Mouse (Mus musculus): ENCODE measurements around the gene Nobox.

Gene Nobox

GRCm38 (mm10) chr6:43309454-43309853, at the start of gene Nobox:
Gene Nobox, minus strand, starts transcription at chr6:43309554.
- peaks cover 42% of the 10 kb centered on the region for H3K27me3 ChIP-seq (ENCODE audit: insufficient read depth, low read length)
- H3K4me1 ChIP-seq (replicated peaks; ENCODE audit: low read depth, low read length): peaks cover 11% of the 10 kb centered on the region
- no peaks in the 10 kb centered on the region for H3K36me3 ChIP-seq (ENCODE audit: insufficient read depth, low read length)
- H3K4me3 ChIP-seq (replicated peaks; ENCODE audit: low read length): peak within 1 kb of the TSS; percentile 70
- no peaks in the 10 kb centered on the region for H3K9me3 ChIP-seq (ENCODE audit: low read length)
- no peak for TF ChIP-seq NANOG (IDR thresholded peaks at IDR 0.05; ENCODE audit: borderline replicate concordance, low read length)
- no peak for TF ChIP-seq POU5F1 (IDR thresholded peaks at IDR 0.05; ENCODE audit: borderline replicate concordance, low read length)
- no peak for TF ChIP-seq CTCF (conservative IDR thresholded peaks at IDR 0.05; ENCODE audit: low read length)

- H3K36me3 ChIP-seq (ENCODE audit: insufficient read depth, low read length): no peaks in the 10 kb centered on the region
- H3K9me3 ChIP-seq (ENCODE audit: low read length): no peaks in the 10 kb centered on the region
- no peaks in the 10 kb centered on the region for H3K27me3 ChIP-seq (ENCODE audit: insufficient read depth, low read length)
- no peak overlapping the region for H3K4me3 ChIP-seq (replicated peaks; ENCODE audit: low read length)
- no peak for TF ChIP-seq CTCF (conservative IDR thresholded peaks at IDR 0.05; ENCODE audit: low read length)
- TF ChIP-seq NANOG (IDR thresholded peaks at IDR 0.05; ENCODE audit: borderline replicate concordance, low read length): no peak
- no peak for TF ChIP-seq POU5F1 (IDR thresholded peaks at IDR 0.05; ENCODE audit: borderline replicate concordance, low read length)
- H3K4me1 ChIP-seq (replicated peaks; ENCODE audit: low read depth, low read length): no peaks in the 10 kb centered on the region
Observed at GRCm38 (mm10) chr6:43354562-43355241, 45.3 kb upstream of the Nobox start.

GRCm38 (mm10) chr6:43353446-43353845, 44.1 kb upstream of the Nobox start:
- no peak overlapping the region for H3K4me3 ChIP-seq (replicated peaks; ENCODE audit: low read length)
- no peaks in the 10 kb centered on the region for H3K9me3 ChIP-seq (ENCODE audit: low read length)
- H3K27me3 ChIP-seq (ENCODE audit: insufficient read depth, low read length): no peaks in the 10 kb centered on the region
- H3K4me1 ChIP-seq (replicated peaks; ENCODE audit: low read depth, low read length): no peaks in the 10 kb centered on the region
- no peaks in the 10 kb centered on the region for H3K36me3 ChIP-seq (ENCODE audit: insufficient read depth, low read length)
- TF ChIP-seq POU5F1 (IDR thresholded peaks at IDR 0.05; ENCODE audit: borderline replicate concordance, low read length): no peak
- no peak for TF ChIP-seq NANOG (IDR thresholded peaks at IDR 0.05; ENCODE audit: borderline replicate concordance, low read length)
- no peak for TF ChIP-seq CTCF (conservative IDR thresholded peaks at IDR 0.05; ENCODE audit: low read length)

- no peak overlapping the region for H3K4me3 ChIP-seq (replicated peaks; ENCODE audit: low read length)
- no peaks in the 10 kb centered on the region for H3K9me3 ChIP-seq (ENCODE audit: low read length)
- TF ChIP-seq POU5F1 (IDR thresholded peaks at IDR 0.05; ENCODE audit: borderline replicate concordance, low read length) (no peak), NANOG (IDR thresholded peaks at IDR 0.05; ENCODE audit: borderline replicate concordance, low read length) (no peak), CTCF (conservative IDR thresholded peaks at IDR 0.05; ENCODE audit: low read length) (no peak)
- no peaks in the 10 kb centered on the region for H3K4me1 ChIP-seq (replicated peaks; ENCODE audit: low read depth, low read length)
- no peaks in the 10 kb centered on the region for H3K36me3 ChIP-seq (ENCODE audit: insufficient read depth, low read length)
- H3K27me3 ChIP-seq (ENCODE audit: insufficient read depth, low read length): no peaks in the 10 kb centered on the region
Observed at GRCm38 (mm10) chr6:43349083-43349482, 39.7 kb upstream of the Nobox start.

GRCm38 (mm10) chr6:43347637-43348036, 38.3 kb upstream of the Nobox start:
- Histone ChIP-seq H3K9me3 (ENCODE audit: low read length) (no peaks in the 10 kb centered on the region), H3K27me3 (ENCODE audit: insufficient read depth, low read length) (no peaks in the 10 kb centered on the region), H3K4me3 (replicated peaks; ENCODE audit: low read length) (no peak overlapping the region), H3K36me3 (ENCODE audit: insufficient read depth, low read length) (no peaks in the 10 kb centered on the region), H3K4me1 (replicated peaks; ENCODE audit: low read depth, low read length) (no peaks in the 10 kb centered on the region)
- TF ChIP-seq NANOG (IDR thresholded peaks at IDR 0.05; ENCODE audit: borderline replicate concordance, low read length) (no peak), POU5F1 (IDR thresholded peaks at IDR 0.05; ENCODE audit: borderline replicate concordance, low read length) (no peak), CTCF (conservative IDR thresholded peaks at IDR 0.05; ENCODE audit: low read length) (0 out of 2 replicates have a peak, but pooled peaks have one; percentile 3)

GRCm38 (mm10) chr6:43343006-43343405, 33.7 kb upstream of the Nobox start:
- TF ChIP-seq POU5F1 (IDR thresholded peaks at IDR 0.05; ENCODE audit: borderline replicate concordance, low read length) (no peak), CTCF (conservative IDR thresholded peaks at IDR 0.05; ENCODE audit: low read length) (no peak), NANOG (IDR thresholded peaks at IDR 0.05; ENCODE audit: borderline replicate concordance, low read length) (no peak)
- no peaks in the 10 kb centered on the region for H3K36me3 ChIP-seq (ENCODE audit: insufficient read depth, low read length)
- H3K27me3 ChIP-seq (ENCODE audit: insufficient read depth, low read length): no peaks in the 10 kb centered on the region
- no peaks in the 10 kb centered on the region for H3K4me1 ChIP-seq (replicated peaks; ENCODE audit: low read depth, low read length)
- H3K4me3 ChIP-seq (replicated peaks; ENCODE audit: low read length): no peak overlapping the region
- H3K9me3 ChIP-seq (ENCODE audit: low read length): no peaks in the 10 kb centered on the region

- no peak for TF ChIP-seq POU5F1 (IDR thresholded peaks at IDR 0.05; ENCODE audit: borderline replicate concordance, low read length)
- TF ChIP-seq CTCF (conservative IDR thresholded peaks at IDR 0.05; ENCODE audit: low read length): no peak
- no peak for TF ChIP-seq NANOG (IDR thresholded peaks at IDR 0.05; ENCODE audit: borderline replicate concordance, low read length)
- Histone ChIP-seq H3K27me3 (ENCODE audit: insufficient read depth, low read length) (no peaks in the 10 kb centered on the region), H3K4me1 (replicated peaks; ENCODE audit: low read depth, low read length) (no peaks in the 10 kb centered on the region), H3K36me3 (ENCODE audit: insufficient read depth, low read length) (no peaks in the 10 kb centered on the region), H3K9me3 (ENCODE audit: low read length) (no peaks in the 10 kb centered on the region), H3K4me3 (replicated peaks; ENCODE audit: low read length) (no peak overlapping the region)
Observed at GRCm38 (mm10) chr6:43342386-43342785, 33.0 kb upstream of the Nobox start.

- no peak for TF ChIP-seq NANOG (IDR thresholded peaks at IDR 0.05; ENCODE audit: borderline replicate concordance, low read length)
- TF ChIP-seq POU5F1 (IDR thresholded peaks at IDR 0.05; ENCODE audit: borderline replicate concordance, low read length): no peak
- TF ChIP-seq CTCF (conservative IDR thresholded peaks at IDR 0.05; ENCODE audit: low read length): no peak
- Histone ChIP-seq H3K27me3 (ENCODE audit: insufficient read depth, low read length) (no peaks in the 10 kb centered on the region), H3K36me3 (ENCODE audit: insufficient read depth, low read length) (no peaks in the 10 kb centered on the region), H3K4me3 (replicated peaks; ENCODE audit: low read length) (no peak overlapping the region), H3K4me1 (replicated peaks; ENCODE audit: low read depth, low read length) (no peaks in the 10 kb centered on the region), H3K9me3 (ENCODE audit: low read length) (no peaks in the 10 kb centered on the region)
Observed at GRCm38 (mm10) chr6:43338804-43339203, 29.4 kb upstream of the Nobox start.

Measured in E14TG2a.4 (cell line).